Mouse (Mus musculus): Measurements from ENCODE around the gene Ing2.

Gene Ing2

GRCm38 (mm10) chr8:47674777-47675710, at the start of gene Ing2:
Gene Ing2, minus strand, starts transcription at chr8:47675556.
- peak; percentile 100 for DNase-seq (ENCODE audit: low read depth, low spot score)

GRCm38 (mm10) chr8:47721609-47722008, 46.3 kb upstream of the Ing2 start:
- no peak for DNase-seq (ENCODE audit: low read depth, low spot score)

DNA sequence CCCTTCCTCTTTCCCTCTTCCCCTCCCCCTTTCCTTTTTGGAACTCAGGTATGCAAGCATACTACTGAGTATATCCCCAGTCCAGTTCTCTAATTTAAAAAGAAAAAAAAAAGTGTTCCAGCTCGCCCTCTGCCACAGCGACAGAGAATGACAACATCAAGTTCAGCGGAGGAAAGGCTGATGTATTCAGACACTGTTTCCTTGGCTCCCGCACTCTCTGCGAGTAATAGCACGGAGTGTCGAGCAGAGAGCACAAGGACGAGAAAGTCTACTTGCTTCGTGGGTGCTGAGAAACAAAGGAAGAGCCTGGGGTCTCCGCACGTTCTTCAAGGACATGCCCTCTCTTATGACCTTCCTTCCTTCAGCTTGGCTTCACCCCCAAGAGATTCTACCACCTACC, 43.3 kb upstream of the Ing2 start:
- no peak for DNase-seq (ENCODE audit: low read depth, low spot score)

GRCm38 (mm10) chr8:47713761-47714745, 38.7 kb upstream of the Ing2 start, which contains the start of gene Cdkn2aip:
Gene Cdkn2aip, minus strand, starts transcription at chr8:47713932.
- DNase-seq (ENCODE audit: low read depth, low spot score) = peak; percentile 84

DNA sequence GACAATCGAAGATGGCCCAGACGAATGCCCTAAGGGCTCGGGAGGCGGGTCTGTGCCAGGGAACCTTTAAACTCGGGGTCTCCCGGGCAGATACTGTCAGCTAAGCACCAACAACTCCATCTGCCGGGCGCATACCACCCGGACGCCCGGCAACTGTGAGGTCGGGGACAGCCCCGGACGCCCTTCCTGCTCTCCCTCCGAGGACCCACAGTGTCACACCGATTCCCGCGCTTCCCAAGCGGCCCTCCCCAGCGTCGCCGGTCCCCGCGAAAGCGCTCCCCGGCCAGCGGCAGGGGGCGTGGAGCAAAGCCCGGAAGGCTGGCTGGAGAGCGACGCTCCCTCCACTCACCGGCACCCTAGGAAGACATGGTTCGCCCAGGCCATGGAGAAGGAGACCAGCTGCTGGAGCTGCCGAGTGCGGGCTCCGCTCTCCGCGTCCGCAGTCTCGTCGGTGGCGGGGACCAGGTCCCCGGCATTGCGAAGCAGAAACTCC, 37.9 kb upstream of the Ing2 start:
- DNase-seq (ENCODE audit: low read depth, low spot score) = peak; percentile 41

GRCm38 (mm10) chr8:47708106-47708505, 32.8 kb upstream of the Ing2 start:
- DNase-seq (ENCODE audit: low read depth, low spot score) = no peak

GRCm38 (mm10) chr8:47706746-47707145, 31.4 kb upstream of the Ing2 start:
- no peak for DNase-seq (ENCODE audit: low read depth, low spot score)

- no peak for DNase-seq (ENCODE audit: low read depth, low spot score)
These were observed 27.0 kb upstream of the Ing2 start for GRCm38 (mm10) chr8:47702333-47702732.

GRCm38 (mm10) chr8:47697696-47698095, 22.3 kb upstream of the Ing2 start:
- DNase-seq (ENCODE audit: low read depth, low spot score) = no peak

DNA sequence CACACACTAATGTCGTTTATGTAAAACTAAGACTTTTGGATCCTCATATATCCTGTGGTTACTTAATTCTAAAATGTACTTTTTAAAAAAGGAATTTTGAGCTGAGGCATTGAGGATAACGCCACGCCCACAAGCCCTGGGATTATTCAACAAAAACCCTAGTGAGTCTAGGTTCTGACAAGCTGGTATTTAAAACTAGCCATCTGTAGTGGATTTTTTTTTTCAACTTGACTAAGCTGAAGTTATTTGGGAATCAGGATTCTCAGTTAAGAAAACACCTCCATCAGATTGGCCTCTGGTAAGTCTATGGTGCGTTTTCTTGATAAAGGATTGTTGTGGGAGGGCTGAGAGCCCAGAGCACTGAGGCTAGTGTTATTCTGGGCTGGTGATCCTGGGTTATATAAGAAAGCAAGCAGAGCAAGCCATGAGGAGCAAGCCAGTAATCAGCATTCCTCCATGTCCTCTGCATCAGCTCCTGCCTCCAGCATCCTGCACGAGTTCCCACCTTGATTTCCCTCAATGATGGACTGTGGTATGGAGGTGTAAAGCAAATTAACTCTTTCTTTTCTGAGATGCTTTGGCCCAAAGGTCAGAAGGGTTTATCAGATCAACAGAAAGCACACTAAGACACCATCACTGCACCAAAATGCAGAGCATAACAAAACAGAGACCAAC, 20.2 kb upstream of the Ing2 start:
- DNase-seq (ENCODE audit: low read depth, low spot score) = no peak

DNA sequence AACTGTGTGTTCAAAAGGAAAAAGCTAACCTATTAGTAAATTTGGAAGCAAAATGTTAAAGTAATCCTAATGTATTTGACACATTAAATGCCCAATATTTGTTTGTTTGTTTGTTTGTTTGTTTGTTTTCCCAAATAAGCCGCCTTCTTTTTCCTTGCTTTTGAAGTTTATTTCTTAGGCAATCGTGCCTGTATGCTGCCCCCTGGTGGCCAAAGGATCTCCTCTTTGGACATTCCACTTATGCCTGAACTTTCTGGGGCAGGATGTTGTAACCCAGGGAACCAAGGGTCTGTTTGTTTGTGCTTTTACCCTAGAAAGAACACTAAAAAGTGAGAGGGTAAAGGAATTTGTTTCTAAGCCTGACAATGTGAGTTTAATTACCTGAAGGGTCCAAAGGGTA, 17.8 kb upstream of the Ing2 start:
- peak; percentile 63 for DNase-seq (ENCODE audit: low read depth, low spot score)

DNA sequence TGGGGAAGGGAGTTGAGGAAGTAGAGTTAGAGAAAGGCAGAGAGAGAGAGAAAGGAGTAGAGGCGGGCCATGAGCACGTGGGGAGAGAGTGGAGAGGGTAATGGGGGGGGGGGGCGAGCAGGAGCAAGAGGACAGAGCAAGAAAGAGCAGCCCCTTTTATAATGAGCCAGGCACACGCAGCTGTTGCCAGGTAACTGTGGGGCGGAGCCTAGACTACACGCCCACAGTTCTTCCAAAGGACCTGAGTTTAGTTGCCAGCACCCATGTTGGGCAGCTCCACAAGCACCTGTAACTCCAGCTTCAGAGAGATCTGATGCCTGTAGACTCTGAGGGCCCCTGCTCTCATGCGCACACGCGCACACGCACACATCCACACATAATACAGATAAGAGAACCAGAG, 16.5 kb upstream of the Ing2 start:
- DNase-seq (ENCODE audit: low read depth, low spot score) = no peak

- DNase-seq (ENCODE audit: low read depth, low spot score) = no peak
These were observed 15.9 kb upstream of the Ing2 start for GRCm38 (mm10) chr8:47691303-47691702.

DNA sequence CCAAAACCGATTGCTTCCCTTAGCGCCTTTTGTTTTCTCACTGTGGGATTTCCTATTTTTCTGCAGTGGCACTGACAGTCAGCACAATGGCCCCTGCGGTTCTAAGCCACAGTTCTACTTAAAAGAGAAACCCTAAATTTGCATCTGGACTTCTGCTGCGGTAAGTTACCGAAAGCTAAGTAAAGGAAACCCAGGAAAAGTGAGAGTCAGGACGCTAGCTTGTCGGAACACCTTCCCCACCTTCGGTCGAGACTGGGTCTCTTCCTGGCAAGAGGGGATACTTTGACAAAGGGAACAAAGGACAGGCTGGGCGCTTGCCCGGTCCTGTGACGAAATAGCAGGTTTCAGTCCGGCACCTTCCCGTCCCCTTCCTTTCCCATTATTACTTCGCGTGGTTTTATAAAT, 15.3 kb upstream of the Ing2 start:
- no peak for DNase-seq (ENCODE audit: low read depth, low spot score)

GRCm38 (mm10) chr8:47689704-47690326, 14.5 kb upstream of the Ing2 start:
- DNase-seq (ENCODE audit: low read depth, low spot score) = no peak

GRCm38 (mm10) chr8:47684441-47684840, 9.1 kb upstream of the Ing2 start:
- no peak for DNase-seq (ENCODE audit: low read depth, low spot score)

GRCm38 (mm10) chr8:47683994-47684393, 8.6 kb upstream of the Ing2 start:
- DNase-seq (ENCODE audit: low read depth, low spot score) = no peak

DNA sequence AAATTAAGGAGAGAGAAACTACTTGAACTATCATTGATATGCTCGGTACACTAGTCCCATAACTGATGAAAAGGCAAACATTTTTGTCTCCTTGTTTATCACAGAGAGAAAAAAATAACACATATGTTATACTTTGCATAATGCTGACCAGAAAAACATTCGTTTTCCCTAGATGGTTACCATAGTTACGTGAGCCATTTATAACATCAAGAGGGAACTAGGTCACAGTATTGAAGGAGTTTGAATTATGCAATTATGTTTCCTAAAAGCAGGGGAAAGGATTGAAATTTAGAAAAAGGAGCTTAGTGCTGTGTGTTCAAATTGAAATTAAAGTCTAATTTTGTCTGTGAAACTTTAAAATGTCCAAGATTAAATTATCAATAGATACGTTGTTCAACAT, 5.0 kb upstream of the Ing2 start:
- DNase-seq (ENCODE audit: low read depth, low spot score) = no peak

DNA sequence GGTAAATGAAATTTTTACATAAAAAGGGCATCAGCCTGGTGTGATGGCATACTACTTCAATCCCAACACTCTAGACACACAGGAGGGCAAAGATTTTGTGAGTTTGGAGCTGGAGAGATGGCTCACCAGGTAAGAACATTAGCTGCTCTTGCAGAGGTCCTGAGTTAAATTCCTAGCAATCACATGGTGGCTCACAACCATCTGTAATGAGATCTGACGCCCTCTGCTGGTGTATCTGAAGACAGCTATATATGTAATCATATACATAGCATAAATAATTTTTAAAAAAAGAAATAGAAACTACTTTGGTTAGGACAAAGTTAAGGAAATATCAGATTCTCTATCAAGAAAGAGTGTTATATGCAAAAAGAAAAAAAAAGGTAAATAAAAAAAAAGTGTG, 4.2 kb upstream of the Ing2 start:
- DNase-seq (ENCODE audit: low read depth, low spot score) = no peak

GRCm38 (mm10) chr8:47676631-47677030, 1.3 kb upstream of the Ing2 start:
- no peak for DNase-seq (ENCODE audit: low read depth, low spot score)

DNA sequence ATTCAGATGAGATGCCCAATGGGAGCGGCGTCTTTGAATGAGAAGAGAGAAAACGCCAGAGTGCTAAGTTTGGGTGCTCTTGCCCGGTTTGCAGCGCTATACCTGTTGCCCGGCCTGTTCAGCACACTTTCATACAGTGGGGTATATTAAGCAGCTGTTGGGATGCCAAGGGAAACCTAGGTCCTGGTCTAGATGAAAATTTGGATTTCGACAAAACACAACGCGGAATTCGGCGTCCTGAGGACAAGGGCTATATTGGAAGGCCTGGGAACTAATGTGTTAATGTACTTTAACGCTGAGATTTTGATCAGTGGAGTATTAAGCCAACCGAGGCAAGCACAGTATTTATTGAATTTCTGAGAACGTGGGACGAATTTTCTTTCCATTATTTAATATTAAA, 868 bp upstream of the Ing2 start:
- DNase-seq (ENCODE audit: low read depth, low spot score) = no peak

All from c-Kit-negative CD71-positive TER-119-positive erythroid progenitor cells, embryonic 14.5 days (primary cell).